Mouse (Mus musculus) heart, embryonic 16.5 days (tissue): ENCODE data around the gene Slc26a9. TPM values are rescaled to one million over a fixed set of nuclear protein-coding genes. Genes with fewer than 3 reads are reported as not detected.
A peak's percentile ranks its signal among the peaks of the same experiment; 100 is the strongest.

Source experiments
- ATAC-seq: fragments of 200-750 bp; cut with Nextera tagmentation; replicated peaks from 2 replicates; pipeline ENCODE4 v1.8.0; 2017; ENCODE audit warnings: moderate number of reproducible peaks; ENCODE audit not compliant: insufficient read depth, low FRiP score; ENCODE audit errors: extremely low read depth
- H3K27ac ChIP-seq: fragments of 300-500 bp; sonication (generic); 2 replicates; pipeline ENCODE4 v1.5.1; 2014; ENCODE audit warnings: mild to moderate bottlenecking, low read length, control low read depth, moderate library complexity
- H3K27me3 ChIP-seq: fragments of 300-500 bp; sonication (generic); 2 replicates; pipeline ENCODE4 v1.6.1; 2014; ENCODE audit warnings: low read length, mixed read lengths; ENCODE audit not compliant: control insufficient read depth, insufficient read depth
- H3K36me3 ChIP-seq: fragments of 300-500 bp; sonication (generic); 2 replicates; pipeline ENCODE4 v1.6.1; 2014; ENCODE audit not compliant: control insufficient read depth, insufficient read depth
- H3K4me1 ChIP-seq: fragments of 300-500 bp; sonication (generic); 2 replicates; pipeline ENCODE4 v1.6.1; 2014; ENCODE audit warnings: low read length, mixed read lengths; ENCODE audit not compliant: control insufficient read depth, insufficient read depth
- H3K4me2 ChIP-seq: fragments of 300-500 bp; sonication (generic); 2 replicates; pipeline ENCODE4 v1.6.1; 2014; ENCODE audit warnings: low read depth, mild to moderate bottlenecking, control low read depth, low read length
- H3K4me3 ChIP-seq: fragments of 300-500 bp; sonication (generic); 2 replicates; pipeline ENCODE4 v1.5.1; 2014; ENCODE audit warnings: mild to moderate bottlenecking, control low read depth, low read length
- H3K9ac ChIP-seq: fragments of 300-500 bp; sonication (generic); 2 replicates; pipeline ENCODE4 v1.6.1; 2014; ENCODE audit warnings: low read length, control low read depth
- H3K9me3 ChIP-seq: fragments of 300-500 bp; sonication (generic); replicated peaks from 2 replicates; pipeline ENCODE4 v1.6.1; 2016; ENCODE audit warnings: low read length; ENCODE audit not compliant: control insufficient read depth
- WGBS: fragments of 180-500 bp; shearing (Covaris S2); extraction: QIAGEN DNeasy Blood & Tissue Kit; methylation state at CpG from one replicate; pipeline ENCODE4 v1.1.7; 2014; 5-methylcytosine and 5-hydroxymethylcytosine counted together
- polyA plus RNA-seq: library from polyadenylated mRNA; unstranded; fragments of >200 nt; fragmentation: Nextera tagmentation; extraction: Ambion mirVana; gene quantifications from 2 replicates; pipeline ENCODE4 v1.2.1, GENCODE M21; 2015

The Slc26a9 gene
- polyA plus RNA-seq, 1 experiment from 2014 or later, result 0.07 TPM

DNA sequence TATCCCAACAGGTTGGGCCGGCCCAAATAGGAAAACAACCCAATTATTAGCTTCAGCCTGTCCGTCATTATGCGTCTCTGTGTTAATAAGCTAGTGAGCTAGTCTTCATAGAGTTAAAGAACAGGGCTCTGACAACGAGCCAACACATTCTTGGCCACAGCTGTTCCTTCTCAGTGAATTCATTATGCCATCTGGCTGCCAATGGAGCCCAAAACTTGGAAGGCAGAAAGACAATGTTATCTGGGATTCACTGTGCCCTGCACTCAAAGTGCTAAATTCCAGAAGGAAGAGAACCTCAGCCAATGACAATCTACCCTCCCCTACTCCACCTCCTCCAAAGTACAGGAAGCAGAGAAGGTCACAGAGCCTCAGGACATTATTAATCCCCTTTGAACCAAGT, 26.8 kb downstream of the Slc26a9 start:
- ATAC-seq, result peak; percentile 75
- Histone ChIP-seq H3K9me3 (peaks cover 3% of the 10 kb centered on the region; the same call in 1 of the 2 replicates), H3K27me3 (no peaks in the 10 kb centered on the region), H3K4me1 (peaks cover 14% of the 10 kb centered on the region), H3K4me3 (no peak overlapping the region), H3K36me3 (no peaks in the 10 kb centered on the region), H3K27ac (peak overlapping the region; percentile 47), H3K9ac (no peak overlapping the region), H3K4me2 (no peak overlapping the region)
- WGBS, result 46% methylated on average over 4 of the region's 4 CpGs

DNA sequence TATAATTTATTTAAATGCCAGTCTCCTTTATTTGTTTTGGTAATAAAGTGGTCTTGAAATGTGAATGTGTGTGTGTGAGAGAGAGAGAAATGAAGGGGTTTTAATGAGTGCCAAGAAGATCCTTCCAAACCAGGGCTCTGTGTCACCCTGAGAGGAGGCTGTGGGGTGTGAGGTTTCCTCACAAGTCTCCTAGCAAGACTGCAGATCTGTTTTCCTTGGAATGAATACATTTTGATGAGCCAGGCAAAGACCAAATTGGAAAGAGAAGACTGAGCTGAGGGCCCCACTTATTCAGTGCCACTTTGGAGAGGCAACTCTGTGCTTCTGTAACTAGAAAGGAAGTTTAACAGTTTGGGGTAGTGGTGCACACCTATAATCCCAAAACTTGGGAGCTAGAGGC, 27.6 kb downstream of the Slc26a9 start:
- Histone ChIP-seq H3K4me2 (no peak overlapping the region), H3K36me3 (no peaks in the 10 kb centered on the region), H3K9ac (no peak overlapping the region), H3K4me3 (no peak overlapping the region), H3K9me3 (peaks cover 3% of the 10 kb centered on the region; the same call in 1 of the 2 replicates), H3K27ac (peak overlapping the region; percentile 47; the same call in 1 of the 2 replicates), H3K4me1 (peaks cover 14% of the 10 kb centered on the region), H3K27me3 (no peaks in the 10 kb centered on the region)
- no peak for ATAC-seq

DNA sequence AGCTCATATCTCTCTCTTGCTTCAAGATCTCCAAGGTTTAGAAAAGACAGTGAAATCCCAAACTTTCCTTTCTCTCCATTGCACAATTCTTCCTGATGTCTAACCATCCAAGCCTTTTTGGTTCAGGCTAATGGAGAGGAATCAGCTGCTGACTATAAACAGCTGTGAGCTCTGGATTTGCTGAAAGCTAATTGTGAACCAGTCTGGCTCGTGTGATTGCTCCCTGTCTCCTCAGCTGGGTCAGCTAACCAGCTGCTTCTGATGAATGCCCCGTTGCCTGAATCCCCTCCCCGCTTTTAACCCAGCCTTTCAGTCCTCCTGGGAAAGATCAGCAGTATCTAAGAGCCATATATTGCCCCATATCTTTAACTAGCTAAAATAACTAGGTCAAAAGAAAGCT, 50.8 kb downstream of the Slc26a9 start:
- no peaks in the 10 kb centered on the region for H3K9me3 ChIP-seq
- no peak for ATAC-seq
- 41% methylated on average over 3 of the region's 3 CpGs for WGBS

DNA sequence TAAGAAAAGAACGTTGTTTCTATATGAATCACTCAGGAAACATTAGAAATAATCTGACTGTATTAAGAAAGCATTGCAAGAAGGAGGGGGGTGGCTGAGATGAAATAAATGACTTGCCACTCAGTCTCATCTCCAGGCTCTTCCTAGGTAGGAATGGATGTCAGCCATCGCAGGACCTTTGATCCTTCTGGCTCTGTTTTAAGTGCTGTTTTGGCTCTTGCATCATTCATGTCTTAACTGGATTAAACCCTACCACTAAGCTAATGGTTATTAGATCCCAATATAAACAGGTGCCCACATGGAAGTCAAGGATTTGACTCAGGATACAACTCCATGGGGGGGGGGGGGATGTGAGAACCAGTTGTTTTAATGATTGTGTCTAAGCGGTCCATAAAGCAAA, 51.3 kb downstream of the Slc26a9 start:
- WGBS, result 89% methylated on average over 3 of the region's 3 CpGs
- Histone ChIP-seq H3K9ac (no peak overlapping the region), H3K27ac (no peak overlapping the region), H3K36me3 (no peaks in the 10 kb centered on the region), H3K4me2 (no peak overlapping the region), H3K27me3 (0 out of 2 replicates have a peak, but pooled peaks cover 2% of the 10 kb centered on the region), H3K4me3 (no peak overlapping the region), H3K4me1 (peaks cover 9% of the 10 kb centered on the region), H3K9me3 (no peaks in the 10 kb centered on the region)
- no peak for ATAC-seq

More for the DNA sequence above, 50.8 kb downstream of the Slc26a9 start:
- no peak overlapping the region for H3K27ac ChIP-seq
- no peak overlapping the region for H3K4me3 ChIP-seq
- H3K9ac ChIP-seq, result no peak overlapping the region
- H3K4me1 ChIP-seq, result peaks cover 9% of the 10 kb centered on the region
- no peaks in the 10 kb centered on the region for H3K36me3 ChIP-seq
- H3K4me2 ChIP-seq, result no peak overlapping the region
- H3K27me3 ChIP-seq, result 0 out of 2 replicates have a peak, but pooled peaks cover 2% of the 10 kb centered on the region

DNA sequence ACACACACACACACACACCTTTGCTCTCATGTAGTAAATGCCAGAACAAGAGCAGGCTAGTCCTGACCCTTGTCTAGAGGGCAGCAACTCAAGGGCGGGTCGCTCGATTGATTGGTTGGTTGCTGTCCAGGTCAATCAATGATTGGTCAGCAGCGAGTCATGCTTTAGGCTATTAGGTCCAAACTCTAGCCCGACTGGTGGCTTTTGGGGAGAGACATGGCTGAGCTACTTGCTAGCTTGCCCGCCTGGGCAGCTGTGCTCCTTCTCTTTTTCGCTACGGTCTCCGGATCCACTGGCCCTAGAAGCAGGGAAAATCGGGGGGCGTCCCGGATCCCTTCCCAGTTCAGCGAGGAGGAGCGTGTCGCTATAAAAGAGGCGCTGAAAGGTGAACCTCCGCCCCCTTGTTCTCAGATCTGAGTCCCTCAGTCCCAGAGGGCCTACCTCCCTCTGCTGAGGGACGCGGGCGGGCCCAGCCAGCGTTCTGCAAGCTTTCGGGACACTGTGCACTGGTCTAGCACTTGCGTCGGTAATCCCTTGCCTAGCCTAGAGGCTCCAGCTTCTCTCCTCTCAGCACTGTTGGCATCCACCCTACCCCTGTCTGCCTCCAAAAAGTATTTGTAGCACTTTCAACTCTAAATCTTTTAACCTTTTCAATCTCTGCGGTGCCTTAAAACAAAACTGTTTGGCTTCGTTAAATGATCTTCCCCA, 53.5 kb downstream of the Slc26a9 start, which contains the start of gene Pm20d1:
Pm20d1 (plus strand) TSS at position 180 of the 708 bp plus-strand sequence.
- WGBS, result 7% methylated on average over 26 of the region's 26 CpGs
- no peaks in the 10 kb centered on the region for H3K36me3 ChIP-seq
- H3K27ac ChIP-seq, result peak within 1 kb of the TSS; percentile 61
- H3K27me3 ChIP-seq, result 0 out of 2 replicates have a peak, but pooled peaks cover 2% of the 10 kb centered on the region
- peak; percentile 86 for ATAC-seq
- peak within 1 kb of the TSS; percentile 45 for H3K4me3 ChIP-seq
- peak within 1 kb of the TSS; percentile 68 for H3K4me2 ChIP-seq
- peaks cover 9% of the 10 kb centered on the region for H3K4me1 ChIP-seq
- peak within 1 kb of the TSS; percentile 70 for H3K9ac ChIP-seq
- H3K9me3 ChIP-seq, result no peaks in the 10 kb centered on the region

DNA sequence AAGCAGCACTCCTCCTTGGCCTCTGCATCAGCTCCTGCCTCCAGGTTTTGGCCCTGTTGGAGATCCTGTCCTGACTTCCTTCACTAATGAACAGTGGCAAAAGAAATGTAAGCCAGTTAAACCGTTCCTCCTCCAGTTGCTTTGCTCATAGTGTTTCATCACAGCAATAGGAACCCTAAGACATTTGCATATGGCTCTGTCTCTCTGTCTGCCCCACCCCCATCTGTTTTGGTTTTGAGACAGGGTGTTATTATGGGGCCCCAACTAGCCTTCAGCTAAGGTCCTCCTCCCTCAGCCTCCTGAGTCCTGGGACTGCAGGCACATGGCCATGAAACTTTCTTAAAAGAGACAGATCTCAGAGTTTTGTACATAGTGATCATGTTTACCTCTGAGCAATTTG, 56.2 kb downstream of the Slc26a9 start:
- peaks cover 9% of the 10 kb centered on the region for H3K4me1 ChIP-seq
- H3K4me3 ChIP-seq, result no peak overlapping the region
- no peak overlapping the region for H3K27ac ChIP-seq
- no peaks in the 10 kb centered on the region for H3K36me3 ChIP-seq
- ATAC-seq, result no peak
- 0 out of 2 replicates have a peak, but pooled peaks cover 2% of the 10 kb centered on the region for H3K27me3 ChIP-seq
- no peak overlapping the region for H3K4me2 ChIP-seq
- H3K9ac ChIP-seq, result no peak overlapping the region
- 62% methylated on average over 1 of the region's 1 CpGs for WGBS
- no peaks in the 10 kb centered on the region for H3K9me3 ChIP-seq

DNA sequence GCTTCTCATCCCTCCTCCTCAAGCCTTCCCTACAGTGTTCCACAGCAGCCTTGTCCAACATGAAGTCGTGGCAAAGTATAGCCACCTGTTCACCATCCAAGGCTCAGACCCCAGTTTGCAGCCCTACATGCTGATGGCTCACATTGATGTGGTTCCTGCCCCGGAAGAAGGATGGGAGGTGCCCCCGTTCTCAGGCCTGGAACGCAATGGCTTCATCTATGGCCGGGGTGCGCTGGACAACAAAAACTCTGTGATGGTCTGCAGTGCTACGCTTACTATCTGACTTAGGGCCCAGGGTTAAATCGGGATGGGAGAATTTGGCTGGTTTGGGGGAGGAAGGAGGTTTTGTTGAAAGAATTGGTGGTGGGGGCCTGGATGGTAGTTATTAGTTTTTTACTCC, 57.2 kb downstream of the Slc26a9 start:
- H3K36me3 ChIP-seq, result no peaks in the 10 kb centered on the region
- no peak overlapping the region for H3K4me2 ChIP-seq
- WGBS, result 92% methylated on average over 8 of the region's 8 CpGs
- no peak overlapping the region for H3K4me3 ChIP-seq
- peaks cover 9% of the 10 kb centered on the region for H3K4me1 ChIP-seq
- H3K9ac ChIP-seq, result no peak overlapping the region
- no peak overlapping the region for H3K27ac ChIP-seq
- 0 out of 2 replicates have a peak, but pooled peaks cover 2% of the 10 kb centered on the region for H3K27me3 ChIP-seq
- H3K9me3 ChIP-seq, result no peaks in the 10 kb centered on the region
- ATAC-seq, result no peak

DNA sequence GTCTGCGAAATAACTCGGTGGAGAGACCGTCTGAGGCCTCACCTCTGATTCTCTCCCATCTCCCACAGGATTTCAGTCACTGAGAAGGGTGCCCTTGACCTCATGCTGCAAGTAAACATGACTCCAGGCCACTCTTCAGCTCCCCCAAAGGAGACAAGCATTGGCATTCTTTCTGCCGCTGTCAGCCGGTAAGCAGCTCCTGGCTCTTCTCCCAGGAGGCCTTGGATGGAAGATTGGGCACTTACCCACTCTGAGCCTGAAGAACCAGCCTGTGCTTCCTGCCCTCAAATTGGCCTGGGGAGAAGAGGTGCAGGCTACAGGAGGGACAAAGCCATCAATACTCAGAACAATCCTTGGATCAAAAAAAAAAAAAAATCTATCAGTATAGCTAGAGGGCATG, 58.8 kb downstream of the Slc26a9 start:
- H3K9ac ChIP-seq, result no peak overlapping the region
- 0 out of 2 replicates have a peak, but pooled peaks cover 2% of the 10 kb centered on the region for H3K27me3 ChIP-seq
- no peak overlapping the region for H3K27ac ChIP-seq
- no peak overlapping the region for H3K4me3 ChIP-seq
- H3K36me3 ChIP-seq, result no peaks in the 10 kb centered on the region
- H3K9me3 ChIP-seq, result no peaks in the 10 kb centered on the region
- peaks cover 2% of the 10 kb centered on the region; the same call in 1 of the 2 replicates for H3K4me1 ChIP-seq
- 73% methylated on average over 5 of the region's 5 CpGs for WGBS
- ATAC-seq, result no peak
- H3K4me2 ChIP-seq, result no peak overlapping the region

DNA sequence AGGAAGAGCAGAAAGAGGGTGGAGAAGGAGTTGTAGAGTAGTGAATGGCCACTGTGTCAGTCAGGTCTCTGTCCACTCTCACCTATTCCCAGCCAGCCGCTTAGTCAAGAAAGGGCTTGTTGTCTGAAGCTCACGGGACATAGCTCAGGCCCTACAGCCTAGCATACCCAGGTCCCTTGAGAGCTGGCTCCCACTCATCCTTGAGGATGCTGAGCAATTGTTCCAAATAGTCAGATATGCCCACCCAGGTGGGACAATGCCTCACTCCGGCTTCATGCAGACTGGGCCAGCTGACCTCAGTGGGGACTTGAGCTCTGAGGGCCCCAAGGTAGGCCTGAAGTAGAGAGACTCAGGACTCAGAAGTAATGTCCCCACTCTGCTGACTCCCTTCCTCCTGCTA, 60.3 kb downstream of the Slc26a9 start:
- Histone ChIP-seq H3K36me3 (no peaks in the 10 kb centered on the region), H3K4me2 (no peak overlapping the region), H3K4me1 (no peaks in the 10 kb centered on the region), H3K9me3 (no peaks in the 10 kb centered on the region), H3K27me3 (no peaks in the 10 kb centered on the region), H3K9ac (no peak overlapping the region), H3K4me3 (no peak overlapping the region), H3K27ac (no peak overlapping the region)
- ATAC-seq, result no peak
- WGBS, result 91% methylated on average over 3 of the region's 3 CpGs
